Mouse (Mus musculus) liver, embryonic 16.5 days (tissue): ENCODE results near the gene Hoxd1. TPM values are rescaled to one million over a fixed set of nuclear protein-coding genes. Genes with fewer than 3 reads are reported as not detected.

Source experiments
- ATAC-seq: fragments of 200-750 bp; cut with Nextera tagmentation; 2 replicates; pipeline ENCODE4 v1.8.0; 2017; ENCODE audit warnings: low read depth, mild to moderate bottlenecking, moderate number of reproducible peaks, moderate library complexity
- H3K27ac ChIP-seq: fragments of 300-500 bp; sonication (generic); 2 replicates; pipeline ENCODE4 v1.5.1; 2014; ENCODE audit warnings: mild to moderate bottlenecking, low read length
- H3K27me3 ChIP-seq: fragments of 300-500 bp; sonication (generic); 2 replicates; pipeline ENCODE4 v1.6.1; 2014; ENCODE audit warnings: low read depth, low read length, mixed read lengths; ENCODE audit not compliant: control insufficient read depth, insufficient read depth
- H3K36me3 ChIP-seq: fragments of 300-500 bp; sonication (generic); 2 replicates; pipeline ENCODE4 v1.6.1; 2014; ENCODE audit warnings: mild to moderate bottlenecking; ENCODE audit not compliant: control insufficient read depth, insufficient read depth
- H3K4me1 ChIP-seq: fragments of 300-500 bp; sonication (generic); 2 replicates; pipeline ENCODE4 v1.6.1; 2014; ENCODE audit warnings: low read depth, low read length, mixed read lengths; ENCODE audit not compliant: control insufficient read depth
- H3K4me2 ChIP-seq: fragments of 300-500 bp; sonication (generic); 2 replicates; pipeline ENCODE4 v1.6.1; 2014; ENCODE audit warnings: low read depth, low read length, mixed read lengths
- H3K4me3 ChIP-seq: fragments of 300-500 bp; sonication (generic); 2 replicates; pipeline ENCODE4 v1.5.1; 2014; ENCODE audit warnings: low read depth, mild to moderate bottlenecking, low read length
- H3K9ac ChIP-seq: fragments of 300-500 bp; sonication (generic); 2 replicates; pipeline ENCODE4 v1.6.1; 2014; ENCODE audit warnings: low read depth, low read length
- H3K9me3 ChIP-seq: fragments of 300-500 bp; sonication (generic); replicated peaks from 2 replicates; pipeline ENCODE4 v1.6.1; 2016; ENCODE audit warnings: low read length; ENCODE audit not compliant: control insufficient read depth
- WGBS: fragments of 180-500 bp; shearing (Covaris S2); extraction: QIAGEN DNeasy Blood & Tissue Kit; methylation state at CpG from one replicate; pipeline ENCODE4 v1.1.7; 2014; ENCODE audit not compliant: insufficient replicate concordance; 5-methylcytosine and 5-hydroxymethylcytosine counted together
- polyA plus RNA-seq: library from polyadenylated mRNA; unstranded; fragments of >200 nt; fragmentation: Nextera tagmentation; extraction: Ambion mirVana; gene quantifications from 2 replicates; pipeline ENCODE4 v1.2.1, GENCODE M21; 2015

Hoxd1 gene
- polyA plus RNA-seq, 1 experiment from 2014 or later = not detected

DNA sequence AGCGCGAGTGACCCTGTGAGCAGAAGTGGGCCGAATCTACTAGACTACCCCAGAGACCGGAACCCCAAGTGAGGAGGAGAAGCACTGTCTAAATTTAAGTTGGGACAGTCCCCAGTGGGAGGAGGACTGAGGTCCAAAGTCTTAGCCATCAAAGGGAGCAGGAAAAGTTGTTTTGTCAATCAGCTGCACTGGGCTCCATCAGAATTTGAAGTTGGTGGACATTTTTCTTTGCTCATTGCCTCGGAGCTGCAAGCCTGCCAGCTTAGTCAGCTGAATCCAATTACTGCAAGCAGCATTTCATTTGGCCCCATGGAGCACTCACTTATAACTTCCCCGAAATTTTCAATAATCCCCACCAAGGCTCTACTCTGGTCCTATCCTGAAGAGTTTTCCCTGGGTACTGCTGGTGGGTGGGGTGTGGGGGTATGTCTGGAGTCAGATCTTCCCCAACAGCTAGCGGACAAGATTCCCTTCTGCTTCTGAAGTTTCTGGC, 25.2 kb upstream of the Hoxd1 start:
- no peak for ATAC-seq
- 15% methylated on average over 7 of the region's 7 CpGs for WGBS
- H3K9ac ChIP-seq = no peak overlapping the region
- no peak overlapping the region for H3K4me3 ChIP-seq
- no peak overlapping the region for H3K27ac ChIP-seq
- H3K9me3 ChIP-seq = no peaks in the 10 kb centered on the region
- no peak overlapping the region for H3K4me2 ChIP-seq
- H3K4me1 ChIP-seq = no peaks in the 10 kb centered on the region
- no peaks in the 10 kb centered on the region for H3K36me3 ChIP-seq
- peaks cover 95% of the 10 kb centered on the region for H3K27me3 ChIP-seq

DNA sequence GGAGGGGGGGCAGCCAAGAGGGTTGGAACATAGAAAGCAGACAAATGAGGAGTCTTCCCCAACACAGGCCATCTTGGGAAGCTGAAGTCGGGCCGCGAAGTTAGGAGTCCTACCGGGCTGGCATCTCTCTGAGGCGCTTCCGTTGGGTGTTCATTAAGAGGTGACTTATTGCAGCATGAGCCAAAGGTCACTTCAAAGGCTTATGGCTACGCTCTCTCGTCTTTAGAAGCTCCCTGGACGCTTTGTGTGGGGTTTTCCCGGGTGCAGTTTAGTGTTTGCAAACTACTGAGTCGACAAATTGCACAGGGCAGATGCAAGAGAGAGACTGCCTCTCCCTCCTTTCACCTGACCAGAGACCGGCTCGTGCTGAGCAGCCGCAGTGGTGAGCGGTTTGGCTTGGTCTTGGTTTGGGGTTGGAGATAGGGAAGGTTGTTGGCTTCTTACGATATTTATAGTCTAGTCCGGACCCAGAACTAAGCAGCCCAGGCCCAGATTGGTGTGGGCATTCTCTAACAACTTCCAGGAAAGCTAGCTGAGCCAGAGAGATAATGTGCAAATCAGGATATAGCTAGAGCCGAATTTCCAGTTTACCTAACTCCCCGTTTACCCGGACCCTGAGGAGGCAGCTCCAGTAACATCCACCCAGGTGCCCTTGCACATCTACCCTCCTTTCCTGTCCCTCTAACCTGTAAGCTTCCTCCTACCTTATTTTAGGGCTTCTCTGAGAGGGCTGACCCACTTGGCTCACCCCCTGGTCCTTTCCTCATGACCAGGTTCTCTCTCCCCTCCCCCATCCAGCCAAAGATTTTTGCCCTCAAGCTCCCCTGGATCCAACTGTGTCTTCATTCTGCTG, 23.9 kb upstream of the Hoxd1 start:
- Histone ChIP-seq H3K27ac (no peak overlapping the region), H3K4me2 (no peak overlapping the region), H3K27me3 (peaks cover 92% of the 10 kb centered on the region), H3K4me3 (no peak overlapping the region), H3K9ac (no peak overlapping the region), H3K36me3 (no peaks in the 10 kb centered on the region), H3K4me1 (no peaks in the 10 kb centered on the region), H3K9me3 (no peaks in the 10 kb centered on the region)
- 4% methylated on average over 20 of the region's 20 CpGs for WGBS
- no peak for ATAC-seq

DNA sequence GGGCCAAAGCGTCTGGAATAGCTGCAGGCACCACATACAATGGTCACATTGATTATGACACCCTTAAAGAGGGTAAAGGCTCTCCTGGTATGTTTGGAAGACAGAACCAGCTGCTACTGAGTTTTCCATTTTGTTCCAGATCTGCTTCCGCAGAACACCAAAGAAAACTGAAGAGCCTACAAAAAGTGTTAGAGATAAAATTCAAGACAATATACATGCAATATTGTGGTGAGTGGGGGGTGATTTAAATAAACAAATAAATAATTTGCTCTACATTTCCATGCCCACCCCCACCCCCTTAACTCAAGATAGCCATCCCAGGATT, 23.3 kb upstream of the Hoxd1 start:
- H3K9ac ChIP-seq = no peak overlapping the region
- no peak overlapping the region for H3K27ac ChIP-seq
- no peaks in the 10 kb centered on the region for H3K36me3 ChIP-seq
- H3K9me3 ChIP-seq = no peaks in the 10 kb centered on the region
- H3K4me2 ChIP-seq = no peak overlapping the region
- H3K27me3 ChIP-seq = peaks cover 92% of the 10 kb centered on the region
- no peak for ATAC-seq
- H3K4me3 ChIP-seq = no peak overlapping the region
- WGBS = 9% methylated on average over 2 of the region's 2 CpGs
- no peaks in the 10 kb centered on the region for H3K4me1 ChIP-seq

GRCm38 (mm10) chr2:74739869-74740268, 22.9 kb upstream of the Hoxd1 start:
- Histone ChIP-seq H3K4me2 (no peak overlapping the region), H3K4me3 (no peak overlapping the region), H3K27me3 (peaks cover 92% of the 10 kb centered on the region), H3K36me3 (no peaks in the 10 kb centered on the region), H3K4me1 (no peaks in the 10 kb centered on the region), H3K9me3 (no peaks in the 10 kb centered on the region), H3K9ac (no peak overlapping the region), H3K27ac (no peak overlapping the region)
- ATAC-seq = no peak
- WGBS = 9% methylated on average over 14 of the region's 14 CpGs

DNA sequence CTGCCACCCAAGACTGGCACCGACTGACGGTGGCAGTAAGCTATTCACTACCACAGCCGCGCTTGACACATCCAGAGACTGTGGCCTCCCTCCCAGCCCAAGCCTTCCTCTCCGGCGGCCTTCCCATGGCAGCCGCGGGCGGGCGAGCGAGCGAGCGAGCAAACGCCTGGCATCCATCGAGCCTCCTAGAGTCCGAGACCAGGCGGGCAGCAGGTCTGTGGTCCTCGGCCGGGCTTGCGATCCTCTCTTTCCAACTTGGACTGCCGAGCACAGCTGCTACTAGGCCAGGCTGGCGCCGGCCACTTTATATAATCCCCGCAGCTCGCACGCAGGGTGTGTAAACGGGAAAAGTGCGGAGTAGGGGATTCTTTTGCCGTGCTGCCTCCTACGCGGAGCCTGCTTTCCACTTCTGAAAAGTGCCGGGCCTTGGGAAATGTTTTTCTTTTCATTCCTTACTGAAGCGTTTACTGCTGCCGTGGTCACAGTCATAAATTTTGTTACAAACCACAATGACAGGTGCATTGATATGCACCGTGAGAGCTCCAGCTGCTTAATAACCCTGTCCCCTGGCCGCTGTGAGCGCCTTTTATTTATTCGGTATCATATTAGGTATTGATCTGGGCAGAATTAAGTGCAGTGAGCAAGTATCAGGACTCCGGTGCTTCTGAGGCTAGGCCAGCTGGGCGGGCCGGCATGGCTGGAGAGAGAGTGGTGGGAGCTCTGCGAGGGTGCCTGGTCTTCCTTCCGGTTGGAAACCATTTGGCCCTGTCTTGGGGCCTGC, 22.3 kb upstream of the Hoxd1 start:
- Histone ChIP-seq H3K27ac (no peak overlapping the region), H3K9me3 (no peaks in the 10 kb centered on the region), H3K27me3 (peaks cover 92% of the 10 kb centered on the region), H3K9ac (no peak overlapping the region), H3K4me2 (no peak overlapping the region), H3K4me3 (no peak overlapping the region), H3K4me1 (no peaks in the 10 kb centered on the region), H3K36me3 (no peaks in the 10 kb centered on the region)
- 2% methylated on average over 43 of the region's 43 CpGs for WGBS
- no peak for ATAC-seq

DNA sequence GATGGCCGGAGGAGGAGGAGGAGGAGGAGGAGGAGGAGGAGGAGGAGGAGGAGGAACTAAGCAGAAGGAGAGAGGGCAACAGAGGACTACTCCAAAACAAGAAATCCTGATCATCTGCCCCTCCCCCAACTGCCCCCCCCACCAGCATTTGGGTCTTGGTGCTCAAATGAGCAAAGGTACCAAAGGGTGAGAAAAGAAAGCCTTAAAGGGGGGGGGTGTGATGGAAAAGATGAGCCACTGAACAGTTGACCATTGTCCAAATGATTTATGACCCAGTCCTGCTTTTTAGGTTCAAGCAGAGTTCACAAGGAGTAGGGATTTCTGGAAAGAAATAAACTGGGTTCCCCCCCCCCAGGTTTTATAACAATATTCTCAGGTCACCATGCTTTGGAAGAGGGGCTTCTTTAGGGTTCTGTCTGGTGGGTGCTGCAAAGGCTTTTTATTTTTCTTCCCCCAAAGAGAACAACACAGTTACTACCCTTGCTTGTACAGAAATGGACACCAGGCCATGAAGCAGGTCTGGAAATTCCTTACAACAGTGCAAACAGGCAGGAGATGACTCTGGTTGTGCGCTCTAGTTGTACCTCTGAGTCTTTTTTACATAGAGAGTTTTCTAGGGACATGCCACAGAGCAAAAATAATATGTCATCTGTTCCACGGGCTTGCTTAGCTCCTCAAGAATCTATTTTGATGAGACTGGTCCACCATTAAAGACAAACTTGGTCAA, 21.4 kb upstream of the Hoxd1 start:
- no peak overlapping the region for H3K4me2 ChIP-seq
- no peak overlapping the region for H3K9ac ChIP-seq
- no peaks in the 10 kb centered on the region for H3K4me1 ChIP-seq
- H3K4me3 ChIP-seq = no peak overlapping the region
- H3K27me3 ChIP-seq = peaks cover 92% of the 10 kb centered on the region
- no peaks in the 10 kb centered on the region for H3K9me3 ChIP-seq
- no peak overlapping the region for H3K27ac ChIP-seq
- ATAC-seq = no peak
- 50% methylated on average over 2 of the region's 3 CpGs for WGBS
- H3K36me3 ChIP-seq = no peaks in the 10 kb centered on the region

GRCm38 (mm10) chr2:74741979-74742277, 20.9 kb upstream of the Hoxd1 start:
- Histone ChIP-seq H3K9ac (no peak overlapping the region), H3K27me3 (peaks cover 92% of the 10 kb centered on the region), H3K4me2 (no peak overlapping the region), H3K9me3 (no peaks in the 10 kb centered on the region), H3K4me1 (no peaks in the 10 kb centered on the region), H3K27ac (no peak overlapping the region), H3K4me3 (no peak overlapping the region), H3K36me3 (no peaks in the 10 kb centered on the region)
- ATAC-seq = no peak

DNA sequence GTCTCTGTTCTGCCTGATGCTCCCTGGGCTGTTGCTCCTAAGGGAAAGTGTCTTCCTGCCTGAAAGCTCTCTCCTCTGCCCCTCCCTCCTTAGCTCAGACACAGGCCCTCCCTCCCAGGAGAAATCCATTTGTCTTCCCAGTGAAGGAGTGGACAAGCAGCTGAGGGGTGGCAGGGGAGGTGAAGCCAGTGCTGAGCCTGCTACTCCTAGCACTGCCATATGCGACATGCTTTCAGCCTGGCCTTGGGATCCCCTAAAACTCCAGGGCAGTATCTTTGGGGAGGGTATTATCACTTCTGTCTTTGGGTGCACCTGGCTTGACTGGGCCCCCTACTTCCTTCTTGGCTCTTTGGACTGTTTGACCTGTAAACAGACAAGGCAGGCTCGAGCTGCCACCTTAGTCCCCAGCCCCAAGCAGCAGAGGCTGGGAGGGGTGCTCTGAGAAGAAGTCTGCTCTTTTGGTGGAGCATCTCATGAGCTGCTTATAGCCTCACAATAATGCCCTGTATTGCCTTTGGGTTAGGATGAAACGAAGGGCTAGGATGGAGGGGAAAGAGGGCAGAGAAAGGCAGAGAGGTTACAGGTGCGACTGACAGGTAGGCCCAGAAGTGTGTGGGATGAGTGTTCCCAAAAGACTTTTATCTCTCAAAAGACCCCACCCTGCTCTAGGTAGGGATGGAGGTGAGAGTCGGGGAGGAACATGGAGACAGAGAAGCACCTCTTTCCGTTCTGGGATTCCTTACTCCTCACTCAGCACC, 17.1 kb upstream of the Hoxd1 start:
- H3K4me1 ChIP-seq = no peaks in the 10 kb centered on the region; the same call in 1 of the 2 replicates
- no peaks in the 10 kb centered on the region for H3K9me3 ChIP-seq
- no peaks in the 10 kb centered on the region for H3K36me3 ChIP-seq
- peaks cover 92% of the 10 kb centered on the region for H3K27me3 ChIP-seq
- 8% methylated on average over 6 of the region's 6 CpGs for WGBS
- H3K27ac ChIP-seq = no peak overlapping the region
- no peak overlapping the region for H3K4me3 ChIP-seq
- ATAC-seq = no peak
- no peak overlapping the region for H3K9ac ChIP-seq
- no peak overlapping the region for H3K4me2 ChIP-seq
